In the genomic region with DNA sequence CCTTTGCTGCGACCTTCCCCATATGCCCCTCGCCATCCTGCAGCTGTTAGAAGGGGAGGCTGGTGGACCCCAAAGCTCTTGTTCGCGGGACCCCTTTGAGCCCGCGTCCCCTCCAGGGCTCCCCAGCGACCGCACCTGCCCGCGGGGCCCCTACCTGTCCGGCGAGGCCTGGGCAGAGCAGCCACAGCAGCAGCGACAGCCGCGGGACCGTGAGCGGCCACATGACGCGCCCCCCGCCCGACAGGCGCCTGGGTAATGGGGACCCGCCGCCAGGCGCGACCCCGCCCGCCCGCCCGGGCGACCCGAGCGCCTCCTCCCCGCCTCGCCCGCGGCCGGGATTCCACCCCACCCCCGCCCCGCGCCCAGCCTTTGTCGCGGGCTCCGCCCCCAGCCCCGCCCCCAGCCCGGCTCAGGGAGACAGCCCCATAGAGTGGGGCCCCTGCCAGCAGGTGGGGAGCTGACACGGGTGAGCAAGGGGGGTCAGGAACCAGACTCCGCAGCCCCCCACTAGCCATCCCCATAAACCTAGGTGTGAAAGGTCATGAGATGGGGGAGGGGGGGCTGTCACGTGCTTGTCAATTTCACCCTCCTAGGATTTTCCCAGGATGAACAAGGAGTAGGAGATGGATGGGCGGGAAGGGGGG, we compare ENCODE assay signal across 8 mouse cellular contexts. TPM values are rescaled to one million over a fixed set of nuclear protein-coding genes. Genes with fewer than 3 reads are reported as not detected.
DNase-seq lines count a peak whose midpoint lies in the region; ATAC-seq and TF ChIP-seq lines count a peak whose summit lies in the region.

A gene (minus strand): TSS at position 333 of the 644 bp plus-strand sequence.

- H3K27ac ChIP-seq in left cerebral cortex, adult 2 months, result peak within 1 kb of the TSS; percentile 50
- peak within 1 kb of the TSS; percentile 62 for H3K27ac ChIP-seq in hindbrain, embryonic 16.5 days (ENCODE audit: low read depth, low read length)
- no peak within 1 kb of the TSS for H3K27ac ChIP-seq in liver, embryonic 13.5 days

- no peak for TF ChIP-seq CTCF in left cerebral cortex, adult 2 months (IDR thresholded peaks at IDR 0.05)

- no peaks in the 10 kb centered on the region for H3K27me3 ChIP-seq in hindbrain, embryonic 16.5 days (replicated peaks; ENCODE audit: control insufficient read depth, insufficient read depth, low read length)
- H3K27me3 ChIP-seq in liver, embryonic 13.5 days, result peaks cover 74% of the 10 kb centered on the region

- H3K4me2 ChIP-seq in hindbrain, embryonic 16.5 days (ENCODE audit: low read length), result peak within 1 kb of the TSS; percentile 67
- peak within 1 kb of the TSS; percentile 65 for H3K4me2 ChIP-seq in liver, embryonic 13.5 days

- peaks cover 10% of the 10 kb centered on the region for H3K4me1 ChIP-seq in hindbrain, embryonic 16.5 days (ENCODE audit: control insufficient read depth, insufficient read depth, low read depth, low read length)
- H3K4me1 ChIP-seq in liver, embryonic 13.5 days (replicated peaks), result peaks cover 43% of the 10 kb centered on the region

- H3K36me3 ChIP-seq in hindbrain, embryonic 16.5 days (ENCODE audit: control insufficient read depth, insufficient read depth, low read length), result no peaks in the 10 kb centered on the region
- no peaks in the 10 kb centered on the region for H3K36me3 ChIP-seq in liver, embryonic 13.5 days

- no peaks in the 10 kb centered on the region for H3K9me3 ChIP-seq in hindbrain, embryonic 16.5 days (ENCODE audit: control insufficient read depth, low read length)
- H3K9me3 ChIP-seq in liver, embryonic 13.5 days (replicated peaks), result no peaks in the 10 kb centered on the region

- no peak for DNase-seq in left cerebral cortex, adult 2 months (ENCODE audit: extremely low spot score in 1 of 2, low spot score in 2 of 2)
- DNase-seq in left cerebral cortex, adult 11 months (ENCODE audit: low spot score), result no peak
- peak; percentile 73 for DNase-seq in embryo, embryonic 9.5 days (ENCODE audit: extremely low spot score)
- no peak for DNase-seq in liver, embryonic 13.5 days
- DNase-seq in yolk sac, embryonic 10.5 days (ENCODE audit: low spot score), result peak; percentile 48
- DNase-seq in adrenal gland, adult 8-10 months, result no peak
- no peak for DNase-seq in urinary bladder, postnatal 36 days (ENCODE audit: low spot score in 2 of 2)

- H3K4me3 ChIP-seq in left cerebral cortex, adult 2 months, result peak within 1 kb of the TSS; percentile 54
- H3K4me3 ChIP-seq in hindbrain, embryonic 16.5 days (ENCODE audit: low read length), result peak within 1 kb of the TSS; percentile 72
- peak within 1 kb of the TSS; percentile 46 for H3K4me3 ChIP-seq in liver, embryonic 13.5 days (replicated peaks)

- H3K9ac ChIP-seq in hindbrain, embryonic 16.5 days (ENCODE audit: low read depth, low read length), result peak within 1 kb of the TSS; percentile 85
- H3K9ac ChIP-seq in liver, embryonic 13.5 days, result no peak within 1 kb of the TSS

- under 1% methylated on average over 31 of the region's 50 CpGs for WGBS in hindbrain, embryonic 16.5 days
- WGBS in liver, embryonic 13.5 days (ENCODE audit: insufficient replicate concordance), result 1% methylated on average over 48 of the region's 50 CpGs

- ATAC-seq in hindbrain, embryonic 16.5 days, result peak; percentile 50
- ATAC-seq in liver, embryonic 13.5 days (ENCODE audit: low read depth), result 0 out of 2 replicates have a peak, but pooled peaks have one; percentile 33

- intact Hi-C loops in left cerebral cortex, adult 2 months (cut with DNase I), result no loop called here

RNA-seq across cellular contexts. Expression of the gene that starts here (rescaled TPM):
- total RNA-seq in left cerebral cortex, adult 2 months (2021), result 100 to 1,000 TPM; 152 TPM
- 250 and 269 TPM in 2 replicates for polyA plus RNA-seq in hindbrain, embryonic 16.5 days (2015; fragmentation: Nextera tagmentation; extraction: Ambion mirVana)
- polyA plus RNA-seq in liver, embryonic 13.5 days (2015; fragmentation: Nextera tagmentation; extraction: Ambion mirVana), result 0.12 and 0.18 TPM in 2 replicates
- total RNA-seq in adrenal gland, adult 8-10 months (2022), result 1 to 10 TPM in 1 of 4 experiments, under 1 TPM in 3; 0.42 to 1.1 (median 0.71) TPM

Comparison
In these comparisons a context has a peak if more than half of its experiments do, and no peak if none do; other contexts are left out.
1. RNA of the gene that starts here (total RNA-seq): 152 TPM in left cerebral cortex, adult 2 months; 0.42 to 1.1 TPM in adrenal gland, adult 8-10 months; every median in the first group is over 10 times any median in the second.
2. RNA of the gene that starts here (polyA plus RNA-seq): 250 to 269 TPM in hindbrain, embryonic 16.5 days; 0.12 to 0.18 TPM in liver, embryonic 13.5 days; every median in the first group is over 100 times any median in the second.
3. Peak in ATAC-seq, H3K4me3 ChIP-seq and H3K4me2 ChIP-seq in liver, embryonic 13.5 days; RNA of the gene not detected or under 1 TPM.
4. DNase-seq: peak in embryo, embryonic 9.5 days (single experiment) and yolk sac, embryonic 10.5 days (single experiment); none in left cerebral cortex, adult 2 months (0 of 2), left cerebral cortex, adult 11 months (single experiment), liver, embryonic 13.5 days (single experiment), adrenal gland, adult 8-10 months (single experiment) and urinary bladder, postnatal 36 days (0 of 2).
5. Peak in every context shown above with its lines, with median percentiles within 50 percentile points of each other: H3K4me3 ChIP-seq.